Mouse (Mus musculus) ES-E14 (cell line): ENCODE data around the gene Mtx1.

ENCODE experiments used
- HCFC1 ChIP-seq: IDR thresholded peaks from 2 replicates; pipeline ENCODE4 v1.6.1; 2012; ENCODE audit warnings: low read length, inconsistent platforms, borderline replicate concordance; ENCODE audit not compliant: insufficient read depth
- MAFK ChIP-seq: IDR thresholded peaks from 2 replicates; pipeline ENCODE4 v1.6.1; 2014; ENCODE audit warnings: mild to moderate bottlenecking, low read depth, low read length, inconsistent platforms; ENCODE audit not compliant: insufficient read depth

GRCm38 (mm10) chr3:89226900-89227299 lies at the start of gene Mtx1:
- TF ChIP-seq MAFK (no peak), HCFC1 (no peak; the same call in 1 of the 2 replicates)
